23 mouse cellular contexts compared by ENCODE assay signal in the genomic region with DNA sequence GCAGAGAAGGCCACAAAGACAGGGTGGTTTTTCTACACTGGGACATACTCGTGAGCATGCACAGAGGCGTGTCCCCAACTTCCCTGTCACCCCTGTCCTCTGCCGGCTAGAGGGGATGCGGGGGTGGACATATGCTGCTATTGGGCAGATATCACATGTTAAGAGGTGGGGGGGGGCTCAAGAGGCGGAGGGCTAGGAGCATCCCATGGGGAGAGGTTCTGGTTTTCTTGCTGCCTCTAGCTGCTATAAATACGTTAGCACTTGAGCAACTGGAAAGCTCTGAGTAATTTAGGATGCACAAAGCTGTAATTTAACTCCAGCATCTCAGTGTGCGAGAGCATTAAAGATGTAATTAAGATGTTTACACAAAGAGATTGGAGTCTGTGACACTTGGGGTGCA.
"Had no signal": no experiment of that assay in that cellular context is flagged by ENCODE, and none has a peak within 500 bp of the region (broad histone marks: within the 10 kb centered on the region; RNA-seq: fewer than 3 reads in every experiment).

No protein-coding gene starts in this region.

- ATAC-seq: liver, embryonic 12.5 days; midbrain, embryonic 15.5 days had no signal

- H3K36me3 ChIP-seq: limb, embryonic 10.5 days; limb, embryonic 13.5 days; liver, embryonic 12.5 days; liver, embryonic 15.5 days; lung, embryonic 15.5 days; midbrain, embryonic 10.5 days; midbrain, embryonic 15.5 days; stomach, embryonic 15.5 days had no signal

- H3K4me1 ChIP-seq: limb, embryonic 13.5 days; liver, embryonic 12.5 days; liver, embryonic 15.5 days; lung, embryonic 15.5 days; midbrain, embryonic 15.5 days; stomach, embryonic 15.5 days had no signal

- H3K27me3 ChIP-seq: lung, embryonic 15.5 days; midbrain, embryonic 15.5 days; stomach, embryonic 15.5 days had no signal

- H3K9me3 ChIP-seq: limb, embryonic 10.5 days; limb, embryonic 13.5 days; liver, embryonic 12.5 days; liver, embryonic 15.5 days; lung, embryonic 15.5 days; megakaryocyte, embryonic 14.5 days; midbrain, embryonic 10.5 days; midbrain, embryonic 15.5 days; neural tube, embryonic 13.5 days; stomach, embryonic 15.5 days had no signal

- H3K27ac ChIP-seq: limb, embryonic 10.5 days; limb, embryonic 13.5 days; liver, embryonic 12.5 days; liver, embryonic 15.5 days; lung, embryonic 15.5 days; midbrain, embryonic 10.5 days; midbrain, embryonic 15.5 days; neural tube, embryonic 13.5 days; stomach, embryonic 15.5 days had no signal

- H3K4me3 ChIP-seq: limb, embryonic 10.5 days; limb, embryonic 13.5 days; liver, embryonic 12.5 days; liver, embryonic 15.5 days; lung, embryonic 15.5 days; megakaryocyte, embryonic 14.5 days; midbrain, embryonic 10.5 days; midbrain, embryonic 15.5 days; neural tube, embryonic 13.5 days; stomach, embryonic 15.5 days had no signal

- DNase-seq: kidney, adult 18-20 months; kidney, adult 9 months; kidney, postnatal 14 days; kidney, postnatal 4 days; liver; lung, adult 18-20 months; lung, postnatal 10 days; lung, postnatal 36 days; right cerebral cortex, adult 18-20 months; right cerebral cortex, postnatal 14 days; right cerebral cortex, postnatal 4 days; thymus, adult 18-20 months; thymus, postnatal 36 days had no signal

- H3K4me2 ChIP-seq: limb, embryonic 13.5 days; liver, embryonic 12.5 days; liver, embryonic 15.5 days; lung, embryonic 15.5 days; midbrain, embryonic 15.5 days; neural tube, embryonic 13.5 days; stomach, embryonic 15.5 days had no signal

- H3K9ac ChIP-seq: limb, embryonic 13.5 days; liver, embryonic 12.5 days; liver, embryonic 15.5 days; lung, embryonic 15.5 days; midbrain, embryonic 15.5 days; neural tube, embryonic 13.5 days; stomach, embryonic 15.5 days had no signal
